Mouse (Mus musculus) Patski (cell line): ENCODE results near the gene March10. TPM values are rescaled to one million over a fixed set of nuclear protein-coding genes. Genes with fewer than 3 reads are reported as not detected.

Experiments
- ATAC-seq: fragments of 100-300 bp; one replicate; pipeline ENCODE4 v1.8.0; 2021
- CTCF ChIA-PET: fragments of 350-600 bp; sonication (Branson Sonifier 250); formaldehyde crosslinking; loops from one replicate; lab custom pipeline; 2022; ENCODE audit warnings: inconsistent platforms; lab: Charles Lee
- POLR2A ChIA-PET: fragments of 350-600 bp; sonication (Branson Sonifier 250); formaldehyde crosslinking; loops from one replicate; lab custom pipeline; 2022; ENCODE audit warnings: antibody characterized with exemption, inconsistent platforms; lab: Charles Lee
- DNase-seq: peaks from one replicate; pipeline ENCODE4 v3.0.0-alpha.2; 2011; ENCODE audit warnings: low read depth, low spot score
- H3K27me3 ChIP-seq: fragments of 371-371 bp; one replicate; pipeline ENCODE4 v1.5.1; 2021
- CTCF ChIP-seq: fragments of 100-300 bp; IDR thresholded peaks from one replicate; pipeline ENCODE4 v1.5.1; 2021
- in situ Hi-C: fragments of 300-500 bp; cut with MboI; formaldehyde crosslinking; loops from 3 replicates; pipeline ENCODE4 v1.11.1; 2018; ENCODE audit warnings: low pct_unique_long_range_greater_than_20kb, mixed read lengths
- polyA plus RNA-seq: library from polyadenylated mRNA; unstranded; gene quantifications from one replicate; pipeline ENCODE4 v1.2.3, GENCODE M21; 2021

The March10 gene
- polyA plus RNA-seq, 1 experiment from 2014 or later = 0.06 TPM

GRCm38 (mm10) chr11:105446221-105446620, 10.3 kb downstream of the March10 start:
- ChIA-PET POLR2A (no interaction called here), CTCF (no interaction called here)
- no peak for DNase-seq
- H3K27me3 ChIP-seq = no peaks in the 10 kb centered on the region
- in situ Hi-C loops = no loop called here
- no peak for TF ChIP-seq CTCF
- no peak for ATAC-seq

- ChIA-PET CTCF (no interaction called here), POLR2A (no interaction called here)
- no peak for TF ChIP-seq CTCF
- in situ Hi-C loops = no loop called here
- ATAC-seq (no peak), DNase-seq (no peak)
- no peaks in the 10 kb centered on the region for H3K27me3 ChIP-seq
These were observed 10.8 kb downstream of the March10 start for GRCm38 (mm10) chr11:105445741-105446140.

GRCm38 (mm10) chr11:105444929-105445328, 11.6 kb downstream of the March10 start:
- no peak for TF ChIP-seq CTCF
- ChIA-PET CTCF (interaction anchor here (1.0 kb wide), 1 partner anchor 467 kb away, joined by 3 read pairs; no protein-coding TSS in a partner anchor), POLR2A (no interaction called here)
- ATAC-seq (no peak), DNase-seq (no peak)
- no peaks in the 10 kb centered on the region for H3K27me3 ChIP-seq
- in situ Hi-C loops = no loop called here

DNA sequence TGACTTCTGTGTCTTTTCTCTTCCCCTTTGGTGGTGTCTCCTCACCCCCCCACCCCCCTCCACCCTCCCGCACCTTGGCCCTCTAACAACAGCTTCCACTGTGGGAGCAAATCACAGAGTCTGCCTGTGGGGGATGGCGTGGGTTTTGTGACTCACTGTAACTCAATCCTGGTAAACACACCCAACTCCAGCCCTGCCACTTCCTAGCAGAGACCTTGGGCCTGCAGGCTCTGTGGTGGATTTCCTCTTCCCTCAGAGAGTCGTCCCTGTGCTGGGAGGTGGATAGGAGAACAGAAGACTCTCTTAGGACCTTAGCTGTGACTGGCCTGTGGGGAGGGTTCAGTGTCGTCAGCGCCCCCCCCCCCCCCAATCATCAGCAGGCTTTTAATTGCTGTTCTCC, 13.0 kb downstream of the March10 start:
- no peak for ATAC-seq
- ChIA-PET CTCF (interaction anchor here (1.1 kb wide), 1 partner anchor 15 kb away, joined by 4 read pairs; no protein-coding TSS in a partner anchor), POLR2A (no interaction called here)
- TF ChIP-seq CTCF = no peak
- in situ Hi-C loops = no loop called here
- DNase-seq = no peak
- H3K27me3 ChIP-seq = no peaks in the 10 kb centered on the region

DNA sequence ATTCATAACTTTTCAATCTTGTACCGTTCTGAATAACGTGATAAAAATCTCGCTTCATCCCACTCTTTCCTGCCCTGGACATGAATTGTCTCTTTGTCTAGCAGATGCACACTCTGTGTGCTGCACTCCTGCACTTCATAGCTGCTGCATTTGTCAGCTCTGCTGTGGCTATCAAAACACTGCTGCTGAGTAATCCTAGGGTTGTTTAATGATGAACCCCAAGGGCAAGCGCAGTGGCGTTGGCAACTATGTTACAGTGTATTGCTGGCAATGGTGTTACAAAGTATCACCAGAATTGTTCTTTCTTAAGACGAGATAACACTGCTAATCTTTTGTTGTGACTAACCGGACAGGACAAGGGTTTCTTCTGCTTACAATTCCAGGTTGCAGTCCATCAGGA, 16.7 kb downstream of the March10 start:
- TF ChIP-seq CTCF = no peak
- ATAC-seq (peak; percentile 96), DNase-seq (peak; percentile 88)
- POLR2A ChIA-PET = interaction anchor here (1.7 kb wide), 1 partner anchor 28 kb away, joined by 5 read pairs; no protein-coding TSS in a partner anchor
- in situ Hi-C loops = no loop called here
- CTCF ChIA-PET = interaction anchor here (1.5 to 2.7 kb wide), 3 partner anchors 12 to 152 kb away, joined by 3 to 8 read pairs (median 8); no protein-coding TSS in a partner anchor
- no peaks in the 10 kb centered on the region for H3K27me3 ChIP-seq

- ChIA-PET POLR2A (no interaction called here), CTCF (interaction anchor here (1.5 to 2.7 kb wide), 3 partner anchors 13 to 153 kb away, joined by 3 to 8 read pairs (median 8); no protein-coding TSS in a partner anchor)
- in situ Hi-C loops = no loop called here
- no peaks in the 10 kb centered on the region for H3K27me3 ChIP-seq
- no peak for ATAC-seq
- TF ChIP-seq CTCF = no peak
- DNase-seq = no peak
These were observed 17.6 kb downstream of the March10 start for GRCm38 (mm10) chr11:105438907-105439306.

GRCm38 (mm10) chr11:105426441-105426840, 30.1 kb downstream of the March10 start:
- POLR2A ChIA-PET = no interaction called here
- CTCF ChIA-PET = interaction anchor here (1.1 kb wide), 1 partner anchor 12 kb away, joined by 3 read pairs; no protein-coding TSS in a partner anchor
- DNase-seq (no peak), ATAC-seq (no peak)
- no peak for TF ChIP-seq CTCF
- no peaks in the 10 kb centered on the region for H3K27me3 ChIP-seq
- in situ Hi-C loops = no loop called here

DNA sequence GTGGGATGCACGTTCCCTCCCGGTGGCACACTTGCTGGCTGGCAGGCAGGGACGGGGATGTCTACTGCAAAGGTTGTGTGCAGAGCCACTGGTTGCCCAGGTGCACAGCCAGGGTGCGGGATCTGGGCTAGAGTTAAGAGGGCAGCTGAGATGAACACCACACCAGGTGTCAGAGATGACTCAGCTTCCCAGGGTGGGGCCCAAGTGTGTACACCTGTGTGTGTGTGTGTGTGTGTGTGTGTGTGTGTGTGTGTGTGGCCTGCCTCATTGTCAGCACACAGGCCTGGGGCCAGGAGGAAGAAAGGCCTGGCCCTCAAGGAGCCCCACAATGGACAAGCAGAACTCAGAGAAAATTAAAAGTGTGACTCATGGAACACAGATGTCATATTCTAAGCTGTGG, 31.9 kb downstream of the March10 start:
- no peak for TF ChIP-seq CTCF
- ChIA-PET CTCF (no interaction called here), POLR2A (no interaction called here)
- in situ Hi-C loops = no loop called here
- ATAC-seq (no peak), DNase-seq (no peak)
- no peaks in the 10 kb centered on the region for H3K27me3 ChIP-seq

DNA sequence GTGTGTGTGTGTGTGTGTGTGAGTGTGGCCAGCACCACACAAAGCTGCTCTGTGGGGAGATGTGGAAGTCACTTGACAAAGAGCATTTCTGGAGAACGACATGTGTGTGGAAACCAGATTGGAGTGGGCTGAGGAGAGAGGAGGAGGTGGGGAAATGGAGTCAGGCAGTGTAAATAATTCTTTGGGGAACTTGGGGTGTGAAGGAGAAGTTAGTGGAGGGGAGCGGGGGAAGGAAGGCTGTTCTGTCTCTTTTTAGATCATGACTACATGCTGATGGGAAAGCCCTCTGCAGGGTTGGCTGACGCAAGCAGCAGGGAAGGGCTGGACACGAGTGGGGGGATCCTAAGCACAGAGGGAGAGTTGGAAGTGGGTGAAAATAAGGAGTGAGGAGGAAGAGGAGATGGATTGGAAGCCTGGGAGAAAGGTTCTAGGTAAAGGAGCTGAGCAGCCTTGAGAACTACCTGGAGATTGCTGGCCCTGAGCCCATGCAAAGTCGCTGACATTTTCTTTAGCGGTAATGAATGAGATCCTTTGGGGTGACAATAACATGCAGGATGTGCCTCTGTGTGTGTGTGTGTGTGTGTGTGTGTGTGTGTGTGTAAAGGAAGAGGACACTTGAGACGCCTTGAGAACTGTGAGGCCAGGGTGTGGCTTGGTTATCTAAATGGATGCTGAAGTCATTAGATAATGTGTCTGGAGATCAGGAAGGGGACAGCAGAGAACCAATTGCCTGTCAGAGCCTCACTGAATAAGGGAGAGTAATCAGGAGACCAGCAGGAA, 35.7 kb downstream of the March10 start:
- no peaks in the 10 kb centered on the region for H3K27me3 ChIP-seq
- in situ Hi-C loops = no loop called here
- ATAC-seq (no peak), DNase-seq (no peak)
- POLR2A ChIA-PET = interaction anchor here (0.6 kb wide), 1 partner anchor 46 kb away, joined by 3 read pairs; no protein-coding TSS in a partner anchor
- CTCF ChIA-PET = no interaction called here
- TF ChIP-seq CTCF = no peak

- POLR2A ChIA-PET = no interaction called here
- no peak for DNase-seq
These were observed 36.6 kb downstream of the March10 start for GRCm38 (mm10) chr11:105419946-105420345.

GRCm38 (mm10) chr11:105414009-105414408, 42.5 kb downstream of the March10 start:
- ATAC-seq (no peak), DNase-seq (no peak)
- ChIA-PET POLR2A (no interaction called here), CTCF (no interaction called here)
- in situ Hi-C loops = no loop called here
- no peaks in the 10 kb centered on the region for H3K27me3 ChIP-seq
- TF ChIP-seq CTCF = no peak

More at GRCm38 (mm10) chr11:105419946-105420345, 36.6 kb downstream of the March10 start:
- TF ChIP-seq CTCF = no peak
- in situ Hi-C loops = no loop called here
- ATAC-seq = no peak
- H3K27me3 ChIP-seq = no peaks in the 10 kb centered on the region
- CTCF ChIA-PET = interaction anchor here (1.0 kb wide), 1 partner anchor 22 kb away, joined by 3 read pairs; no protein-coding TSS in a partner anchor
